Mouse (Mus musculus) megakaryocyte, embryonic 14.5 days (primary cell): Measurements from ENCODE around the gene Hip1r.

Source experiments
- FLI1 ChIP-seq: IDR thresholded peaks from 2 replicates; pipeline ENCODE4 v1.6.1; 2012; ENCODE audit warnings: low read length, inconsistent platforms, mixed read lengths
- GATA1 ChIP-seq: IDR thresholded peaks from 3 replicates; pipeline ENCODE4 v1.6.1; 2012; ENCODE audit warnings: mixed read lengths, low read length, inconsistent platforms, borderline replicate concordance

GRCm38 (mm10) chr5:124005151-124005500 lies 31.7 kb downstream of the Hip1r start:
- TF ChIP-seq GATA1 (no peak), FLI1 (no peak)
